Mouse (Mus musculus): ENCODE data around the gene Pcca. TPM values are rescaled to one million over a fixed set of nuclear protein-coding genes. Genes with fewer than 3 reads are reported as not detected.

Pcca gene
- total and polyA plus RNA-seq, 3 experiments = 38.6 to 102 (median 86.0) TPM

DNA sequence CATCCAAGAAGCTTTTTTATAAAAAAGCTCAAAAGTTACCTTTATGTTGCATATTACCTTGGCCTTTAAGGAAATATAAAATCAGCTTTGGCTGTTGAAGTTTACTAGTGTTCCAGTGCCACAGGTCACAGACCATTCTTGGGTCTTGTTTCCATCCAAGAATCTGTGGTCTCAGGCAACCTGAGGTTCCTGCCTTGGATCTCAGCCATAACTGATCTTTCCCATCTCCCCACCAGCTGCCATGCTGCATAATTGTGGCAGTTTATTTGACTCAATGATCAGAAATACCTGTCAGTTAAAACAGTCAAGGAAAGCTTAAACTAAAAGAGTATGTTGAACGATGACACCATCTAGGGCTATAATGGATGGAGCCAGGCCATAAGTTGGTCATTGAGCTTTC, 222.5 kb downstream of the Pcca start:
- intact Hi-C loops (cut with DNase I) = no loop called here
- no peaks in the 10 kb centered on the region for H3K27me3 ChIP-seq (ENCODE audit: control insufficient read depth, insufficient read depth, low read length)
- no peaks in the 10 kb centered on the region for H3K36me3 ChIP-seq (ENCODE audit: control insufficient read depth, insufficient read depth, low read length)
- no peak for DNase-seq
- H3K27ac ChIP-seq = no peak overlapping the region
- no peak overlapping the region for H3K9ac ChIP-seq (ENCODE audit: low read depth, low read length)
- H3K4me3 ChIP-seq = no peak overlapping the region
- TF ChIP-seq EP300 (IDR thresholded peaks at IDR 0.05; ENCODE audit: insufficient read depth, low read depth, low read length) (no peak), POLR2A (IDR thresholded peaks at IDR 0.05; ENCODE audit: insufficient read depth, low read depth, low read length) (no peak), CTCF (IDR thresholded peaks at IDR 0.05) (no peak)
- no peaks in the 10 kb centered on the region for H3K4me1 ChIP-seq (ENCODE audit: control insufficient read depth, insufficient read depth, low read length)
- no peaks in the 10 kb centered on the region for H3K79me2 ChIP-seq (replicated peaks; ENCODE audit: control insufficient read depth, insufficient read depth, low read length)
- WGBS = 98% methylated on average over 1 of the region's 1 CpGs

DNA sequence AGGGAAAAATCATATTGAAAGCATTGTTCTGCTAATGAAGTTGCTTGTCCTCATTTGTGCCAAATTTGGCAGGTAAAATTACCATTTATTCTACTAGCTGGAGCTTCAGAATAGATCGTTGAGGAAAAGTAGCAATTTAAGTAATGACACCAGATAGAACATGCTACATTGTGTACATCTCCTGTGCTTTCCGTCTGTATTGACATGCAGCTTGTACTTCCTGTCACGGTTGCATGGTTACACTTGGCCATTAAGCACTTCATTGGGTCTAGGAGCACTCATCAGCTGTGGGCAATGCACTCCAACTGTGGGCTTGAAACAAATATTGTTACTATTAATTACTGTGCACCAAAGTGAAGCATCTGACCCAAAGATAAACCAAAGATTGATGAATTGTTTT, 225.8 kb downstream of the Pcca start:
- Histone ChIP-seq H3K27me3 (ENCODE audit: control insufficient read depth, insufficient read depth, low read length) (no peaks in the 10 kb centered on the region), H3K27ac (no peak overlapping the region), H3K4me3 (no peak overlapping the region), H3K9ac (ENCODE audit: low read depth, low read length) (no peak overlapping the region), H3K36me3 (ENCODE audit: control insufficient read depth, insufficient read depth, low read length) (no peaks in the 10 kb centered on the region), H3K79me2 (replicated peaks; ENCODE audit: control insufficient read depth, insufficient read depth, low read length) (no peaks in the 10 kb centered on the region), H3K4me1 (ENCODE audit: control insufficient read depth, insufficient read depth, low read length) (no peaks in the 10 kb centered on the region; the same call in 1 of the 2 replicates)
- intact Hi-C loops (cut with DNase I) = no loop called here
- TF ChIP-seq EP300 (IDR thresholded peaks at IDR 0.05; ENCODE audit: insufficient read depth, low read depth, low read length) (no peak), CTCF (IDR thresholded peaks at IDR 0.05) (no peak), POLR2A (IDR thresholded peaks at IDR 0.05; ENCODE audit: insufficient read depth, low read depth, low read length) (no peak)
- 75% methylated on average over 3 of the region's 3 CpGs for WGBS
- no peak for DNase-seq

- Histone ChIP-seq H3K4me3 (no peak overlapping the region), H3K27ac (no peak overlapping the region), H3K79me2 (replicated peaks; ENCODE audit: control insufficient read depth, insufficient read depth, low read length) (no peaks in the 10 kb centered on the region), H3K9ac (ENCODE audit: low read depth, low read length) (no peak overlapping the region), H3K36me3 (ENCODE audit: control insufficient read depth, insufficient read depth, low read length) (no peaks in the 10 kb centered on the region), H3K4me1 (ENCODE audit: control insufficient read depth, insufficient read depth, low read length) (no peaks in the 10 kb centered on the region; the same call in 1 of the 2 replicates), H3K27me3 (ENCODE audit: control insufficient read depth, insufficient read depth, low read length) (no peaks in the 10 kb centered on the region)
- no peak for DNase-seq
- intact Hi-C loops (cut with DNase I) = no loop called here
- TF ChIP-seq CTCF (IDR thresholded peaks at IDR 0.05) (no peak), POLR2A (IDR thresholded peaks at IDR 0.05; ENCODE audit: insufficient read depth, low read depth, low read length) (no peak), EP300 (IDR thresholded peaks at IDR 0.05; ENCODE audit: insufficient read depth, low read depth, low read length) (no peak)
Measured at GRCm38 (mm10) chr14:122760803-122761202, 226.7 kb downstream of the Pcca start.

- no peak for TF ChIP-seq EP300 (IDR thresholded peaks at IDR 0.05; ENCODE audit: insufficient read depth, low read depth, low read length)
- TF ChIP-seq CTCF (IDR thresholded peaks at IDR 0.05) = no peak
- no peak for TF ChIP-seq POLR2A (IDR thresholded peaks at IDR 0.05; ENCODE audit: insufficient read depth, low read depth, low read length)
- Histone ChIP-seq H3K36me3 (ENCODE audit: control insufficient read depth, insufficient read depth, low read length) (peaks cover 3% of the 10 kb centered on the region; the same call in 1 of the 2 replicates), H3K4me3 (no peak overlapping the region), H3K27me3 (ENCODE audit: control insufficient read depth, insufficient read depth, low read length) (no peaks in the 10 kb centered on the region), H3K9ac (ENCODE audit: low read depth, low read length) (no peak overlapping the region), H3K4me1 (ENCODE audit: control insufficient read depth, insufficient read depth, low read length) (no peaks in the 10 kb centered on the region; the same call in 1 of the 2 replicates), H3K79me2 (replicated peaks; ENCODE audit: control insufficient read depth, insufficient read depth, low read length) (no peaks in the 10 kb centered on the region), H3K27ac (no peak overlapping the region)
- intact Hi-C loops (cut with DNase I) = no loop called here
- DNase-seq = no peak
Measured at GRCm38 (mm10) chr14:122762603-122763002, 228.5 kb downstream of the Pcca start.

DNA sequence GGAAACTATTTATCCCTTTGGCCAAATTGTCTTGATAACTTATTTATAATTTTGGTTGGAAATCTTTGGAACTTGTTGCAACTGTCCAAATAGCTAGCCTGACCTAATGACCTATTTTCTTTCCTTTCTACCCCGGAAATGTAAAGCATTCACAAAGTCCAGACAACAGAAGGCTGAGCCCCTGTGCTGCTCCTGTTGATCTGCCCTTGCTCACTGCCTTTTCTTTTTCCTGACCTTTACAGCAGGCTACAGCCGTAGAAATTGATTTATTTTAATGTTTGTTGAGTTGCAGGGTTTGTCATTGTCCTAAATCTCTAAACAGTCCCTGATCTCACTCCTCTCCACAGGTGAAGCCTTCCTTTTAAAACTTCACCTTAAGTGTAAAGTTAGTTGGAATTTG, 231.8 kb downstream of the Pcca start:
- peaks cover 3% of the 10 kb centered on the region; the same call in 1 of the 2 replicates for H3K36me3 ChIP-seq (ENCODE audit: control insufficient read depth, insufficient read depth, low read length)
- 45% methylated on average over 2 of the region's 2 CpGs for WGBS
- no peaks in the 10 kb centered on the region; the same call in 1 of the 2 replicates for H3K4me1 ChIP-seq (ENCODE audit: control insufficient read depth, insufficient read depth, low read length)
- H3K79me2 ChIP-seq (replicated peaks; ENCODE audit: control insufficient read depth, insufficient read depth, low read length) = no peaks in the 10 kb centered on the region
- H3K9ac ChIP-seq (ENCODE audit: low read depth, low read length) = no peak overlapping the region
- H3K27ac ChIP-seq = no peak overlapping the region
- DNase-seq = no peak
- H3K27me3 ChIP-seq (ENCODE audit: control insufficient read depth, insufficient read depth, low read length) = no peaks in the 10 kb centered on the region
- intact Hi-C loops (cut with DNase I) = no loop called here
- no peak for TF ChIP-seq EP300 (IDR thresholded peaks at IDR 0.05; ENCODE audit: insufficient read depth, low read depth, low read length)
- no peak for TF ChIP-seq POLR2A (IDR thresholded peaks at IDR 0.05; ENCODE audit: insufficient read depth, low read depth, low read length)
- no peak for TF ChIP-seq CTCF (IDR thresholded peaks at IDR 0.05)
- H3K4me3 ChIP-seq = no peak overlapping the region

DNA sequence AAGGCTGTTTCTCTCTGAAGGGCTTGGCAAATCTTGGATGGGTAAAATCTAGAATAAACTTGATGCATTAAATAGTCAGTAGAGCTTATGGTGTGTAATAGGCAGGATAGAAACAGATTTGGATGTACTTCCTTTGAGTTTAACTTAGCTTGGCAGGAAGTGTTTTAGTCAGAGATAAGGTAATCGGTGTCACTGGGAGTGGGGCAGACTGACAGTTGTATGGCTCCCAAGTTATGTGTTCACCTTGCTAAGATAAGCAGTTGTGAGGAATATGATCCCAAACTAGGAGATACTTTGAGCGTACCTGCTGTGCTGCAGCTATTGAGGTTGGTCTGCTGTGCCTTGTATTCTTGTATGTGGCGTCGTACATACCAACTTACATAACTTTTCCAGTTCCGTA, 232.3 kb downstream of the Pcca start:
- H3K9ac ChIP-seq (ENCODE audit: low read depth, low read length) = no peak overlapping the region
- H3K27ac ChIP-seq = no peak overlapping the region
- no peak overlapping the region for H3K4me3 ChIP-seq
- no peak for DNase-seq
- 69% methylated on average over 5 of the region's 5 CpGs for WGBS
- H3K4me1 ChIP-seq (ENCODE audit: control insufficient read depth, insufficient read depth, low read length) = no peaks in the 10 kb centered on the region; the same call in 1 of the 2 replicates
- H3K36me3 ChIP-seq (ENCODE audit: control insufficient read depth, insufficient read depth, low read length) = peaks cover 3% of the 10 kb centered on the region; the same call in 1 of the 2 replicates
- TF ChIP-seq CTCF (IDR thresholded peaks at IDR 0.05) = no peak
- no peak for TF ChIP-seq EP300 (IDR thresholded peaks at IDR 0.05; ENCODE audit: insufficient read depth, low read depth, low read length)
- TF ChIP-seq POLR2A (IDR thresholded peaks at IDR 0.05; ENCODE audit: insufficient read depth, low read depth, low read length) = no peak
- H3K27me3 ChIP-seq (ENCODE audit: control insufficient read depth, insufficient read depth, low read length) = no peaks in the 10 kb centered on the region
- no peaks in the 10 kb centered on the region for H3K79me2 ChIP-seq (replicated peaks; ENCODE audit: control insufficient read depth, insufficient read depth, low read length)
- intact Hi-C loops (cut with DNase I) = no loop called here
